Mouse (Mus musculus) neural tube, embryonic 10.5 days (tissue): ENCODE measurements around the gene A130010J15Rik.
A peak's percentile ranks its signal among the peaks of the same experiment; 100 is the strongest.

Experiments
- DNase-seq: peaks from one replicate; pipeline ENCODE4 v3.0.0-alpha.2; 2017; ENCODE audit warnings: low spot score; ENCODE audit errors: extremely low spot score

The A130010J15Rik gene

DNA sequence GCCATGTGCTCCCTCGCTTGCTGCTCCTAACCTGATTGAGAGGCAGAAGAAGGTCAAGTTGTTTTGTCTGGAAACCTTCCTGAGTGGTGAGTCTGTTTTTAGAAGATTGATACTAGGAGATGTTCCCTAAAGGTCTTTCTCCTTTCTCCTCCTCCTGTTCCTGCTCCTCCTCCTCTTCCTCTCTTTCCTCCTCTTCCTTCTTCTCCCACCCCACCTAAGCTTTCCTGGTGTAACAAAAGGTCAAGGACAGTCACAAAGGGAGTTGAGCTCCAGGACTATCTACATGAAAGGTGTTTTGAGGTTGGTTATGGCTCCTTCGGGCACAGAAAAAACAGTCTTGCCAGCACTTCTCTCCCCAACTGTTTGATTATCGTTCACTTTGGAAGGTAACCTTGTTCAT, at the start of gene A130010J15Rik:
Gene A130010J15Rik (plus strand): TSS at position 301 of the 400 bp plus-strand sequence.
- DNase-seq, result no peak

DNA sequence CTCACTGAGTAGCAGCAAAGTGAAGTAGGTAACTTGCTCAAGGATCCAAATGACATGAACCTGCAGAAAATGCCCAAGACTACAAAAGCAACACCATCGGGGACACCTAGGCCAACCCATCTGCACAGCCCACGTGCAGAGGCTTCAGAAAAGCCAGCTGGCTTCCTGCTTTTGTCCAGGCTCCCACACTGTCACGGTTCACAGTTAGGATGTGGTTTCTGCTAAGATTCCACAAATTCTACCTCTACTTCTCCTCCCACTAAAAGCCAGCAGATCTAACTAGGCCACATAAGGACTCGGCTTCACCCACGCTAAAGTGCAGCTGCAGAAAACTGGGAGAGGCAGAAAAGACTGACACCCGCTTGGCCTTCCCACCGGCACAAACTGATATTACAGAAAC, 45.1 kb upstream of the A130010J15Rik start:
- no peak for DNase-seq

DNA sequence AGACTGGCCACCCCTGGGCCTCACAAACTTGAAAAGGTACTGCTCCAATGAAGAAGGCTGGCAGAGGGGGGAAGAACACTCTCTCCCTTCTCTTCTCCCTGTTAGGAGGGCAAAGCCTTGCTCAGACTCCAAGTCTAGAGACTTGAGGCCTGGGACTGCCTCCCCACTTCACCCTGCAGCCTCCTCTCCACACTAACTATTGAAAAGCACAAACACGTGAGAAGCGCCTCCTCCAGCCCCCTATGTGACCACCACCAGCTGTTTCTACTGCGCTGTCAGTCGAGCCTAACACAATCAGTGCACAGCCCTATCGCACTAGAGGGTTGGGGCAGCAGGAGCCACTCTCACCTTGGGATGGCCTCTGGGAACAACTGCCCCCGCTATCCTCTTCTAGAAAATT, 44.6 kb upstream of the A130010J15Rik start:
- DNase-seq, result no peak

DNA sequence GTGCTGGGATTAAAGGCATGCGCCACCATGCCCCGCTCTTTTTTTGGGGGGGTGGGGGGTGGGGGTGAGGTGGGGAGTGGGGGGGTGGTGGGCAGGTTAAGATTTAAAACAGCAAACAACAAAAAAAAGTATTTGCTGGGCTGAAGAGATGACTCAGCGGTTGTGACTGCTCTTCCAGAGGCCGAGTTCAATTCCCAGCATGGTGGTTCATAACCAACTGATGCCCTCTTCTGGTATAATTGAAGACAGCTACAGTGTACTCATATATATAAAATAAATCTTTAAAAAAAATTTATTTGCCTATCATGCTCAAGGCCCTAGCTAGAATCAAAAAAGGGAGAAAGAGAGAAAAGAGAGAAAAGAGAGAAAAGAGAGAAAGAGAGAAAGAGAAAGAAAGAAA, 42.0 kb upstream of the A130010J15Rik start:
- no peak for DNase-seq

DNA sequence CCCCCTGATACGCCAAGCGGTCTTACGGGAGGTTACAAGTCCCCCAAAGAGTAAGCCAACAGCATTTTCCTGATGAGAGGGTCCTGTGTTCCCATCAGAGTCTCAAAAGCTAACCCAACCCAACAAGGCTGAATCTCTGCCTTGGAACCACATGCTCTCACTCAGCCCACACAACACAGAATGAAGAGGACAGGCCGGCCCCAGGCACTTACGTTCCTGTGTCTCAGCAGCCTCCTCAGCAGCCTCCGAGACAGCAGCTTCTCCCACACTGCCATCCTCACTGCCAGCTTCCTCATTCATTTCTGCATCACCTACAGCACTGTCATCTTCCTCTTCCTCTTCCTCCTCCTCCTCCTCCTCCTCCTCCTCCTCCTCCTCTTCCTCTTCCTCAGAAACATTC, 39.8 kb upstream of the A130010J15Rik start:
- no peak for DNase-seq

DNA sequence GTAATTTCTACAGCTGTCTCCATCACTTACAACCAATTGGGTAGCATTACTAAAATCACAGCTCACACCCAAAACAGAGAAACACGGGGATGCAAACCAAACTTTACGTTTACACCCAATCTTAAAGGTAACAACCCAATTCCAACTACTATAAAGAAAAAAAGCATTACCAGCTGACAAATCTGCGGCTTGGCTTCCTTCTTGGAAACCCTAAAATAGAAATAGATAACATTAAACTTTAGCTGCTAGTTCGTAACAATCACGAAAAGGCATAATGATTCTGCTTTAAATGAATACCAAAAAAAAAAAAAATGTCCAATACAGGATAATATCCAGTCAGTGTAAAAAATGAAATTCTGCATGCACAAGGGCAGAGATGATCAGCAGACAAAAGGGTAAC, 38.5 kb upstream of the A130010J15Rik start:
- no peak for DNase-seq

DNA sequence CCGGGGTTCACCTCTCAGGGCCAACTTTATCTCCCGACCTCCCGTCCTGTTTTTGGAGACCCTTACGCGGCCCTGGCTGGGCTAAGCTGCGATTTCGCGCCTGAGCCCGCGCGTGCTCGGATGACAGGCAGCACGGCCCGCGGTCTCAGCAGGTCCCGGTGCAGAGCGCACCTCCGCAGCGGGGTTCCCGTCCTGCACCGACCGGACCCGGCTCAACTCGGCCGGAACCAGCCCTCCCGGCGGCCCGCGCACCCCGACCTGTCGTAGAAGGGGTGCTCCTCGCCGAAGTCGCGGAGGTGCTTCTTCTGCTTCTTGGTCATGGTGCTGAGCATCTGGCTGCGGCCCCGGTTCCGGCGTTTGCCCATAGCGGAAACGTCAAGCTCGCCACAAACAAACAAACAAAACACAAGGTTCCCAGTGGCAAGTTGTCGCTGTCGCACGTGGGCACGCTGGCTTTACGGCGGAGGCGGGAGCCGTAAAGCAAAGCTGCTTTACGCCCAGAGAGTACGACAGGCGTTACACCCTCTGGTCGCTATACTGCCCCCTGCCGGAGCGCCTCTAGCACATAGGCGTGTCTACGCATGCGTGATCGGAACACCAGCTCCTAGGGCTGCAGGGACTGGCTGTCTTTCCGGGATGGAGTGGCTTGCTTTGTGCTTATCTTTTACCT, 37.9 kb upstream of the A130010J15Rik start, which contains the start of gene Diexf:
Gene Diexf (minus strand): TSS at position 487 of the 670 bp plus-strand sequence.
- peak; percentile 100 for DNase-seq

DNA sequence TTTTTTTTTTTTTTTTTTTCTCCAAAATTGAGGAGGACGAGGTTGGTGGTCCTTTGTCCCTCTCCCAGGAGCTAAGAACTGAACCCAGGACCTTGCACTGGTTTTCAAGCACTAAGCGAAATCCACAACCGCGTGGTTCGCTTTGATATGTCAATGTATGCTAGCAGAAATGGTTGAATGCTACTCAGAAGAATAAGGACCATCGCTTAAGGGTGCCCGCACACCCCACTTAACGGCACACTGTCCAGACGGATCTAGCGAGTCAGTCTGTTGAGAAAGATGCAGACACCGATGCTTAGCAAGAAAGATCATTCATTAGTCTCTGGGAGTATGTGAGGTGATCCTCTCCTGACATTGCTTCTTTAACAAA, 37.4 kb upstream of the A130010J15Rik start:
- no peak for DNase-seq

DNA sequence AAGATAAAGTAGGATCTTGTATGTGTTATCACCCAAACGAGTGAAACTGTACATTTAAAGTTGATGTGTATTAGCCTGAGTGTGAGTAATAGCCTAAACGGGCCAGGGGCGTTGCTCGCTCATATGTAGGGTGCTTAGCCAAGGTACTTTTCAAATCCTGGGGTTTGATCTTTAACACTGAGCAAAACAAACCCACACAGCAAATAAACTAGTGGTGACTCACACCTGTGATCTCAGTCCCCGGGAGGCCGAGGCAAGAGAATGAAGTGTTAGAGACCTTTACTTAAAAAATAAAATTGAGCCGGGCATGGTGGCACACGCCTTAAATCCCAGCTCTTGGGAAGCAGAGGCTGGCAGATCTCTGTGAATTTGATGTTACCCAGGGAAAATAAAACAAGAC, 37.0 kb upstream of the A130010J15Rik start:
- DNase-seq, result no peak

DNA sequence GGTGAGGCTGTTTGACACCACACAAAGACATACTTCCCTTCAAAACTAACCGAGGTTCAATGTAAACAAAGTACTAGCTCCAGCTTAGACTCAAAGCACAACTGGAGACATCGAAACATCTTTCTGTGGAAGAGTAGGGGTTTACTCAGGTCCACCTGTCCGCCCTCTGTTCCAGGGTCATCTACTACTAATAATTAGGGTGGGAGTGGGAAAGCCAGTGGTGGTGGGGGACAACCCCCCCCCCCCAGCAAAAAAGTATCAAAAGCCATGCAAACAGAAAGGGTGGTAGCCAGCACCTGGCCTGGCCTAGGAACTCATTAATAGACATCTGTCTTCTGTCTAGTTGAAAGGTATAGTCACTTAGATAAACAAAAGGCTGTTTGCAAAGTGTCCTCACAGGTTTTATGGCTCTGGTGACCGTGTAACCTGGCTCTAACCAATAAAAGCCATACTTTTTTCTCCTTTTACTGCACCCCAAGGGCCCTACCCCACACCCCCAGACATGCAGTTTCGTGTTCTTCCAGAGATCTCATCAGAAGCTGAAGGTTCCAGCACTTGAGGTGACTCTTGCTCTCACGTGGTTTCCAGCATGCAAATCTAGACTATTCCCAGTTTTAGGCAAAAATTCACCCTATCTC, 36.4 kb upstream of the A130010J15Rik start:
- DNase-seq, result no peak

DNA sequence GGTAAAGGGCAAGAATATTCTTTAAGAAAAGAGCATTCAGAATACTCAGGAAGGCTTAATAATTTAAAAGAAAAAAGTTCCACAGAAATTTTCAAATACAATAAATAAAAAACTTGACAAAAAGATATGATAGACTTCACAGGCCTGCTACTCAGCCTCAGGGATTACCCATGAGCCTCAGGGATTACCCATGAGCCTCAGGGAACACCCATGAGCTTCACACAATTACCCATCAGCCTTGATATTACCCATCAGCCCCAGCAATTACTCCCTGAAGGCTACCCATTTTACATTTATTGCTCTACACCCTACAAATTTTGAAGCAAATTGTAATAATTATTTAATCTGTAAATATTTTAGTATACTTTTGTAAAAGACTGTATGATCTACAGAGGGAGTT, 35.5 kb upstream of the A130010J15Rik start:
- DNase-seq, result no peak

DNA sequence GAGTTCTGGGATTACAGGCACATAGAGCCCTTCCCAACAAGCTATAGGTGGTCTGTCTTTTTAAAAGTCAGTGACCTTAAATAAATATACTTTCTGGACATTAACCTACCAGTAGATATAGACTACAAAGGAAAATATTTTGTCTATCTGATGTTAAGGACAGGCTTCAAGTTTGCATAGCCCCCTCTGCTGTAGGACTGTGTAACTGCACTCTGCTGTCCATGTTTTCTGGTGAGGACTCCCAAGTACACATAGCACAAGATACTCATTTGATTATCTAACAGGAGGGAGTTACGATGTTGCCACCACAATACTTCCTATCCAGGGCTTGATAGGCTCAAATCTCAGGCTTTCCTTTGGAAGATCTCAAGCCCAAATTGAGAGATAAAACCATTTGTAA, 34.1 kb upstream of the A130010J15Rik start:
- no peak for DNase-seq

DNA sequence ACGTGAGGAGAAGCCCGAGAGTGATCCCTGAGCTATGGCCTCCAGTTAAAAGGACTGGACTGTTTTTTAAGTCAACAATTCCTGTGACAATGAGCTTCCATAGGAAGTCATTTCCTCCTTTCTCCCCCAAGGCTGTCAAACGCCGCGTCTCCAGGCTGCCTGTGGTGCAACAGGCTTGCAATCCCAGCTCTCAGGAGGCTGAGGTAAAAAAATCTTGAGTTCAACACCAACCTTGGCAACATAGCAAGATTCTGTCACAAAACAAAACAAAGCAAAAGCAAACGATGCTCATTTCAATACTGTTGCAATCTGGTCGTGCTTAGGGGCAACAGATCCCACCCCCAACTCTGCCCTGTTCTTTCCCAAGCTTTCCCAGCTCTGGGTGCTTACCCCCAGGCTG, 29.8 kb upstream of the A130010J15Rik start:
- no peak for DNase-seq

DNA sequence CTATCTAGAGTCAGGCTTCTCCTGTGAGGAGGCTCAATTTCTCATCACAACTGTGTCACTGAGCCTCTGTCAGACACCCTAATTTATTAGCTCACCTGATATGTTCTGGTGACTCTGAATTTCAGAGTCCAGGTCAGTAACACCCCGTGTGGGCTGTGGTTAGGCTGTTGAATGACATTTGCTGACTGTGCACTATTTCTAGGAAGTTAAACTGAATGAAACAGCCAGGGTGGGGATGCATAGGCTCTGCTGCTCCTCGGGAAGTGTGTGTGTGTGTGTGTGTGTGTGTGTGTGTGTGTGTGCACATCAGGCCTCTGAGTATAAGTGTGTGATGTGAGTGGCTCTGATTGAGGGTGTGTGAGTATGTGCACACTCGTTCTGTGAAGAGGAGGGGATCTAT, 29.2 kb upstream of the A130010J15Rik start:
- DNase-seq, result no peak

DNA sequence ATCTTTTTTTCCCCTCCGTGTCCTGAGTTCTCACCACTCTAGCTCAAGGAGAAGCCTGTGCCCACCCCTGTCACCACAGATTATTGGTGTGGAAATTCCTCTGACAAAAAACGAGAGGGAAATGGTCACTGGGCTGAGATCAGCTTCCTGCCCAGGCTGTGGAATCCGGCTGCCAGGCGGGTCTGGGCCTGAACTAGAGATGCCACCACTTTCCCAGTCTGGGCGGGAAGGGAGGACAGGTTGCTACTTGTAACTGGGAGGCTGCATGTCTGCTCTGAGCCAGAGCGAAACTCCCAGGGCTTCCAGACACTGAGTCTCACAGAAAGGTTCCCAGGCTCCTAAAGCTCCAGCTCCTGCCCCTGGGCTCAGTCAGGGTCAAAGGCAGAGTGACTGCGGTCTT, 26.7 kb upstream of the A130010J15Rik start:
- no peak for DNase-seq

DNA sequence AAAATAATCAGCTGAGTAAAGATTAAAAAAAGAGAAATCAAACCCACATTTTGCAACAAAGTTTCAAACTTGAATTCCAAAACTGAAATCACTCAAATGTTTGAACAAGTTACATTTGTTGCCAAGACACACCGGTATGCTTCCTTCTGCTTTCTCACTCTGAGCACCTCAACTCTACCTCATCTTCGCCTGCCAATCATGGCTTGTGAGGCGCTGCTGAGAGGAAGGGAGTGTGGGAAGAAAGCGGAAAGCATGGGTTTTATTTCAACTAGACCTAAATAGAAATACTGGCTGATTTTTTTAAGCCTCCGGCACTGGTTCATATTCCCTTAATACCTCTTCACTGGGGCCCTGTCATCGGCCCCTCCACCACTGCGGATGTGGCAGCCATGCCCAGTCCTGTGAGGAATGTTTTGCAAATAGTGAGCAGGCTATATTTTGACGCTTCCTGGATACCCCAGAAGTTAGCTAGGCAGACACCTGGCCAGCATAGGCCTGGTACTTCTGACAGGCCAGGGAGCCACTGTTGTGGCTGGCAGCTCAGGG, 25.3 kb upstream of the A130010J15Rik start:
- DNase-seq, result no peak

DNA sequence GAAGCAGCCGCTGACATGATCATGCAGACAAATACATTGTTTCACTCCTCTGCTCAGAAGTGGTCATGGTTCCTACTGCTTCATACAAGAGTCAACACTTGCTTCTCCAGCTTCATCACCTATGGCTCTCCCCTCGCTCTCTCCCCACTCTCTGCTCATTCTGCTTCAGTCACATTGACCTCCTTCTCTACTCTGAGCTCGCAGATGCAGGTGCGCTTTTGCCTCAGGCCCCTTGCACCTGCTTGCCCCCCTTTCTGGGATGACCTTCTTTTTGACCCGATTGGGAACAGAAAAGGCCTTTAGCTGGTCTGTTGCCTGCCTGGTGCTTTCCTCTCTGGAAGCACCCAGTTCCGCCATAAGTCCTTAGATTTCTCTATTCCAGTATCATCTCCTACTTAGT, 23.3 kb upstream of the A130010J15Rik start:
- no peak for DNase-seq

DNA sequence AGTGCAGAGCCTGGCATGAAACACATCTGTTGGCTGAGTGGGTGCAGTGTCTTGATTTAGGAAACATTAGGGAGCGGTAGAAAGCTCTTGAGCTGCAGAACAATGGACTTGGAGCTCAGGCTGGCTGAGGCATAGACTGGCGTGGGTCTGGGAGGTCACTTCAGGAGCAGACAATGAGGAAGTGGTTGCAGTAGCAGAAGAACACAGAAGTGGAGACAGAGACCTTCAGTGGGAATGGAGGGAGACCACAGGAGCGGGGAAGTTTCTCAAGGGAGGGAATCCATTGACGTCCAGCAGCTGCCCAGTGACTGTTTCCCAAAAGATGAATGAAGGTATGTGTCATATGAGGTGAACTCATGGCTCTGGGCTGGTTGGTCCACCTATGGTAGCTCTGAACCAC, 22.7 kb upstream of the A130010J15Rik start:
- DNase-seq, result no peak

DNA sequence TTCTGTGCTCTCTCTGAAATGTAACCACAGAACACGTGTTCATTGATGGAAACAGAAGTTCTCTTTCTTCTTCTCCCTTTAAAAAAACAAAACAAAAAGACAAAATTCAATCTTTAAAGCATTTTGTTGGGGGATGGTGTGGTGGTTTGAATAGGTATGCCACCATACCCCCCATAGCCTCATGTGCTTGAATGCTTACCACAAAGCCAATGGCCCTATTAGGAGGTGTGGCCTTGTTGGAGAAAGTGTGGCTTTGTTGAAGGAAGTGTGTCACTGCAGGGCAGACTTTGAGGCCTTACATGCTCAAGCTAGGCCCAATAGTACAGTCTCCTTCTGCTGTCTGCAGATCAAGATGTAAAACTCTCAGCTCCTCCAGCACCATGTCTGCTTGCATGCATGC, 21.4 kb upstream of the A130010J15Rik start:
- DNase-seq, result no peak

DNA sequence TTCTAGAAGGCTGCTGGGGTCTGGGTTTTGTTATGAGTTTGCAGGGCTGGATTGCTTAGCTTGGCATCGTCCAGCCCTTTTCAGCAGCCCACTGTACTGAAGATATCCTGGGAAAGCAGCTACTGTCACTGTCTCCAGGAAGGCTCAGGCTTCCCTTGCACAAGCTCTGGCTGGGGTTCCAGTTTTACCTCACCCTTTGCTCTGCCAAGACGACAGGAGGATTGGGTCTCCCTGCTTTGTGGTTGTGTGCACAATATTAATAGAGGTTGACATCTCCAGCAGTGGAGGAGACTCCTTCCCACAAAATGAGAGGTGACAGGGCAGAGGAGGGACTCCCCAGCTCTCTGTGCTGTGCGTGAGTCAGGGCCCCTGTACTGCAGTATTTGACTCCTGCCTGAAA, 18.6 kb upstream of the A130010J15Rik start:
- DNase-seq, result no peak

DNA sequence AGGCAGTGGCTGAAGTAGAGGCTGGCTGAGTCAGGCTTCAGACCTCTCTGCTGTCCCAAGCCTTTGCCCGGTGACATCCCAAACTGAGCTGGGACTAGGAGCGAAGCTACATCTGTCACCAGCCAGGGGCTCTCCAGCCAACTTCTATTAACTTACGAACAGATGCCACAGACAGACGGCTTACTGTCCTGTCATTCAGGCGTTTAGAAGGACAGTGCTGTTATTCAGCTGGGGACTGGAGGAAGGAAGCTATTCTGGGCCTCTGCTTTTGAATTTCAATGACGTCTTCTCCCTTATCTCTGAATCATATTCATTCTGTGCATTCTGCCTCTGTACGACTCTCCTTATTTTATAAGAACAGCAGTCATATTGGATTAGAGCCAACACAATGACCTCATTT, 16.7 kb upstream of the A130010J15Rik start:
- no peak for DNase-seq

DNA sequence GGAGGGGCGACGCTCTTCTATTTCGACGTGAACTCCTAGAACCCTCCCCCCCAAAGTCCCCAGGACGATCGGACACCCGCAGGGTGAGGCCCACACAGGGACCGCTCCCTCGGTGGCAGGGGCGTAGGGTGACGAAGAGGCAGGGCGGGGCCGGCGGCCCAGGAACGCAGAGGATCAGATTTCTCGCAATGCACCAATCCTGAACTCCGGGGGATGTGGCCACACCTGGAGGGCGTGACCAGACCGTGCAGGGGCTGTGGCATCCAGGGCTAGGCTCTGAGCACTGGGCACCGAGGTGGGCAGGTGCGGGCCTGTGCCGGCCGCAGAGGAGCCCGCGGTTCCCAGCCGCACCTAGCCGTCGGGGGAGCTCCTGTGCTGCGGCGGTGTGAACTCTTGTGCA, 15.0 kb upstream of the A130010J15Rik start, which contains the start of gene Irf6:
Gene Irf6 (plus strand): TSS at position 240 of the 400 bp plus-strand sequence.
- peak; percentile 45 for DNase-seq

DNA sequence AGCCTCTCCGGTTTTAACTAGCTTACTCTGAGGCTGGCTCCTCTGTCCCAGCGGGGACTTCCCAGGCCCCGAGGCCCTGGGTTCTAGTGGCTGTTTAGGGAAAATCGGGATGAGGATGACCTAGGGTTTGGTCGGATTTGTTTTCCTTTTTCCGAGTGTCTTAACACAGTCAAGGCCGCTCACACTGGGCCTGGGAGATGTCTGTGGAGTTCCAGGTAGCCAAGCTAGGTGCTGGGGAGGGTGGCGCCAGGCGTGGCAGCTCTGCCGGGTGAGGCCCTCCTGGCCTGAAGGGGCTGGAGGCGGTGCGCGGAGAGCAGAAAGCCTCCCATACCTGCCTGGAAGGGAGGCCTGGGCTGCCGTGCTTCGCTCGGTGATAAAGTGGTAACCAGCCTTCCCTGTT, 14.3 kb upstream of the A130010J15Rik start:
- DNase-seq, result no peak
